Mouse (Mus musculus): ENCODE measurements around the gene Gm26566. TPM values are rescaled to one million over a fixed set of nuclear protein-coding genes. Genes with fewer than 3 reads are reported as not detected.

The Gm26566 gene
- polyA plus RNA-seq, 1 experiment from 2014 or later: 1.6 TPM

DNA sequence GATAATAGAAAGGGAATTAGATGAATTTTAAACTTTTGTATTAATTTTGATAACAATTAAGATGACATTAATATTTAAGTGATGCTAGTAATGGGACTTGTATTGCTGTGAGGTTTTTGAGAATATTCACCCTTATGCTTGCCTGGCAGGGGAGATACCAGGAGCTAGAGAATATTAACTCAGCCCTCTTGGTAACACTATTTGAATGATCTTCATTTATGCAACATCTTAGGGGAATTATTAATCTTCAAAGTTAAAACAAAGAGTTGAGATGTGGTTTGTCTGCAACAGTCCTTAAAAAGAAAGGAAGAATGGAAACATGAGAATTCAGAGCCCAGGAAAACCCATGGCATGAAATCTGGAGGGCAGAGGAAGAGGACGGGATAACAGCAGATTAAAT, 22.3 kb upstream of the Gm26566 start:
- no peaks in the 10 kb centered on the region for H3K36me3 ChIP-seq
- no peak overlapping the region for H3K4me2 ChIP-seq (replicated peaks)
- H3K9me3 ChIP-seq: no peaks in the 10 kb centered on the region
- ATAC-seq: no peak
- no peak overlapping the region for H3K4me3 ChIP-seq (replicated peaks)
- H3K27me3 ChIP-seq: peaks cover 3% of the 10 kb centered on the region; the same call in 1 of the 2 replicates
- WGBS: 95% methylated on average over 1 of the region's 1 CpGs
- no peak overlapping the region for H3K9ac ChIP-seq (replicated peaks)
- H3K4me1 ChIP-seq (replicated peaks): no peaks in the 10 kb centered on the region
- no peak overlapping the region for H3K27ac ChIP-seq

DNA sequence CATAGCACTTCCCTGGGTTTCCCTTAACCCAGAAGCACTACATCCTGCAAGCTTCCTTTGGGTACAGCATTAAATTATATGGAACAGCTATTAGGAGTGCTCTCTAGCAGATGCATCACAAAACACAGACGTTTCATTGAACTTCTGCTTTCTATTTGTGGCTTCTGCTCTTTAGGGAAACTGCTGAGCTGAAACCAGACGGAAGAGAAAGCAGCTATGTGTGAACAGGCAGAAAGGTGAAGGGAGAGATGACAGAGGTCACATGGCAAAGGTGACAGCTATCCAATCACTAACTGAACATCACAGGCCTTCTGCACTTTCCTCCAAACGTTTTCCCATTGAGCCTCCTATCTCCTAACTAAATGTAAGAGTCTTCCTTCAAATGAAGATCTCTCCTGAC, 15.7 kb upstream of the Gm26566 start:
- H3K27ac ChIP-seq: no peak overlapping the region
- 48% methylated on average over 3 of the region's 3 CpGs for WGBS
- H3K9me3 ChIP-seq: no peaks in the 10 kb centered on the region
- no peaks in the 10 kb centered on the region for H3K4me1 ChIP-seq (replicated peaks)
- H3K9ac ChIP-seq (replicated peaks): no peak overlapping the region
- H3K4me2 ChIP-seq (replicated peaks): no peak overlapping the region
- no peak for ATAC-seq
- peaks cover 12% of the 10 kb centered on the region for H3K36me3 ChIP-seq
- no peaks in the 10 kb centered on the region for H3K27me3 ChIP-seq
- H3K4me3 ChIP-seq (replicated peaks): no peak overlapping the region

DNA sequence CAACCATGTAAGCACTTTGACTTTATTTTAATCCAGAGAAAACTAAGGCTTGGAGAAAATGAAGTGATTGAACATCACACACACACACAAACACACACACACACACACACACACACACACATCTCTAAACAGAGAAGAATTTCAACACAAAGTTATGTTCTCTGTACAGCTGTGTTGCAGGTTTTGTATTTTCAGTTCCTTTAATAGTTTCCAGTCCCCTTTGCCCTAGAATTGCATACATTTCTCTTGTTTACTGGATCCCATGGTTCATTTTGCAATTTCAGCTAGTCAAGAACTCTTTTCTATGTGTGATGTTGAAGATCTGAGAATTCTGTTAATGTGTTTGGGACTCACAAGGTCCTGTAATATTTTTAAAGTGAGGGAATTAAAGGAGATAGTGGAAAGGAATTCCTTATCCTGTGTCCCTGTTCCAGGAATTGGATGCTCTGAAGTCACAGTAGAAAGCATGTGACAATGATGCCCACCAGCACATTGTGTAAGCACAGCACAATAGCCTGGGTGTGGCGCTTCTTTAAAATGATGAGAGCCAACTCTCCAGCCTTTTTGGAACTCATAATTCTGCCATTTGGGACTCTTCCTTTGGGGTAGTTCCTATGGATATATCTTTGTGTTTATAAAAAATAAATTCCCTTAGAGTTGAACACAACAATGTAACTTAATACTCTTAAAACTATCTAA, 14.3 kb upstream of the Gm26566 start:
- Histone ChIP-seq H3K4me3 (replicated peaks) (no peak overlapping the region), H3K27me3 (no peaks in the 10 kb centered on the region), H3K9me3 (no peaks in the 10 kb centered on the region), H3K4me2 (replicated peaks) (no peak overlapping the region), H3K27ac (no peak overlapping the region), H3K36me3 (peaks cover 12% of the 10 kb centered on the region), H3K9ac (replicated peaks) (no peak overlapping the region), H3K4me1 (replicated peaks) (no peaks in the 10 kb centered on the region)
- WGBS: 89% methylated on average over 1 of the region's 1 CpGs
- ATAC-seq: no peak

DNA sequence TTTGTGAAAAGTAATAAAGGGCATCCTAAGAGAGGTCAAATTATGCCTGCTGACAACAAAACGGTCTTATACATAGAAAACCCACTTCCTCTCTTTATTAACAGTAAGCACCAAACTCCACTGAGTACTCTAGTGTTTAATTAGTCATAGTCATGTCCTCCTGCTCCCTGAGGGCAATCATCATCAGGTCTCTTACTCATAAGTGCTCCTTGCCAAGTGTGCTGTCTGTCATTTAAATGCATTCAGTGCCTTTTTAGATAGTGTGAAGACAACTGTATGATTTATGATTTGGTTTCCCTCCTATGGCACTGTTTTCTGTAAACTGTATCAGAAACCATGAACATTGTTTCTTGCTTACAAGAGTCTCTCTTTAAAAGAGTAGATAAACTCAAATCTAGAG, 7.3 kb upstream of the Gm26566 start:
- 90% methylated on average over 1 of the region's 1 CpGs for WGBS
- no peak for ATAC-seq

DNA sequence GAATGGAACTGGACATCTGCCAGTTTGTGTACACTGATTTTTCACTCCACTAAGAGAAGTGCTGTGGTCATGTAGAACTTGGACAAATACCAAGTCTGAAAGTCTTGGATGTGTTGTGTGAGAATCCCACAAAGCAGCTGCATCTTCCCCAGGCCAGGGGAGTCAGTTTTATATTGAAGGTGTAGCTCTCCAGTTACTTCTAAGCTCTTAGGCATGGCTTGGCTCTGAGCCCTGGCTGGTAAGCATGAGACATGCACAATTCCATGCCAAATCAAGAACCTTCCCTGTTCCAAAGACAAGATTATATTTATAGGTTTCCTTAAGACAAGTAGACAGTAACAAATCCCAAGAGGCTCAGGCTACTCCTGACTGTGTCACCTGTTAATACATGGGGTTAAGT, 6.5 kb upstream of the Gm26566 start:
- Histone ChIP-seq H3K9me3 (no peaks in the 10 kb centered on the region), H3K9ac (replicated peaks) (no peak overlapping the region), H3K4me3 (replicated peaks) (no peak overlapping the region), H3K4me1 (replicated peaks) (peaks cover 22% of the 10 kb centered on the region), H3K36me3 (peaks cover 41% of the 10 kb centered on the region), H3K4me2 (replicated peaks) (no peak overlapping the region), H3K27me3 (no peaks in the 10 kb centered on the region), H3K27ac (no peak overlapping the region)
- ATAC-seq: no peak

More for the DNA sequence above, 7.3 kb upstream of the Gm26566 start:
- Histone ChIP-seq H3K27me3 (no peaks in the 10 kb centered on the region), H3K9ac (replicated peaks) (no peak overlapping the region), H3K9me3 (no peaks in the 10 kb centered on the region), H3K4me1 (replicated peaks) (peaks cover 16% of the 10 kb centered on the region), H3K27ac (no peak overlapping the region), H3K4me3 (replicated peaks) (no peak overlapping the region), H3K36me3 (peaks cover 44% of the 10 kb centered on the region), H3K4me2 (replicated peaks) (no peak overlapping the region)

DNA sequence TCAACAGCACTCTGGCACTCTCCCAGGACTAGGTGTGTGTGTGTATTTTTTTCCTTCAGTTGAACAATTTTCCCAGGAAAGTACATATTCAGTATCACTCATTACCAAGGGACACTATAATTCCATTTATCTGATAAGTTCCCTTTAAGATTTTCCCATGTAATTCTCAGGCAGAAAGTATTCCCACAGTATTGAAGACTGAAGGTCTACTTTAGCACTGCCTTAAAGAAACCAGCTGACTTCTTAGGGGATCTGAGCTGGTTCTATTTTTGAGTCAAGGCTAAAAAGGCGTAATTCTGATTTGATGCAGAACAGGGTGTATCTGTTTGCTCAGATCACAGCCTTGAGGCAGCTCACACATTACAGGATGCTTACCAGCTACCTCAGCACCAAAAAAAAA, 2.9 kb upstream of the Gm26566 start:
- H3K9ac ChIP-seq (replicated peaks): peak overlapping the region; percentile 46; the same call in 1 of the 2 replicates
- H3K27me3 ChIP-seq: no peaks in the 10 kb centered on the region
- peaks cover 40% of the 10 kb centered on the region for H3K36me3 ChIP-seq
- no peak for ATAC-seq
- no peaks in the 10 kb centered on the region for H3K9me3 ChIP-seq
- H3K4me2 ChIP-seq (replicated peaks): peak overlapping the region; percentile 60
- no peak overlapping the region for H3K27ac ChIP-seq
- peaks cover 37% of the 10 kb centered on the region for H3K4me1 ChIP-seq (replicated peaks)
- WGBS: 62% methylated on average over 1 of the region's 1 CpGs
- H3K4me3 ChIP-seq (replicated peaks): peak overlapping the region; percentile 33

DNA sequence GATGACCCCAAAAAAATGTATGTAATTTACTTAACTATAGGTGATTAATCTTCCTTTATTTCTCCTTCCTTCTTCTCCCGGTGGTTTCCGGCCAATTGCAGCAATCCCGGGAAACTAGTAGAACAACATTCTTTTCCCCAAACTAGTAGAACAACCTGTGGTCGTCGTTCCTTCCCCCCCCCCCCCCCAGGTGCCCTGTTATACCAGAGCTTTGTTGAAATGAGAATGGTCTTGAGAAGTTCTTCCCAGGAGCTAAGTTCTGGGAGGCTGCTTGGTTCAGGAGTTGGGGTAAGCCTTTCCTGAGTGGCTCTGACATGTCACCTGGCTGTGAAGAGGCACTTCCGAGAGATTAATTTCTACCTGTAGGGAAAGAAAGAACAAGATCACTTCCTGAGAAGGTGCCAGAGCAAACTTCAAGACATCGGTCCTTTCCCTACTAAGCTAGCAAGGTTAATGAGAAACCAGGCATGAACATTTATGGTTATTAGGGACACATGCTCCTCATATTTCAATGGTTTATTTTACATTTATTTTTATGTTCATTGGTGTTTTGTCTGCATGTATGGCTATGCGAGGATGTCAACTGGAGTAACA, 2.0 kb downstream of the Gm26566 start:
- no peak for ATAC-seq
- Histone ChIP-seq H3K27me3 (no peaks in the 10 kb centered on the region), H3K4me3 (replicated peaks) (no peak overlapping the region), H3K36me3 (peaks cover 8% of the 10 kb centered on the region), H3K27ac (no peak overlapping the region), H3K4me2 (replicated peaks) (no peak overlapping the region), H3K9me3 (no peaks in the 10 kb centered on the region), H3K4me1 (replicated peaks) (peaks cover 26% of the 10 kb centered on the region), H3K9ac (replicated peaks) (no peak overlapping the region)
- WGBS: 71% methylated on average over 8 of the region's 8 CpGs

DNA sequence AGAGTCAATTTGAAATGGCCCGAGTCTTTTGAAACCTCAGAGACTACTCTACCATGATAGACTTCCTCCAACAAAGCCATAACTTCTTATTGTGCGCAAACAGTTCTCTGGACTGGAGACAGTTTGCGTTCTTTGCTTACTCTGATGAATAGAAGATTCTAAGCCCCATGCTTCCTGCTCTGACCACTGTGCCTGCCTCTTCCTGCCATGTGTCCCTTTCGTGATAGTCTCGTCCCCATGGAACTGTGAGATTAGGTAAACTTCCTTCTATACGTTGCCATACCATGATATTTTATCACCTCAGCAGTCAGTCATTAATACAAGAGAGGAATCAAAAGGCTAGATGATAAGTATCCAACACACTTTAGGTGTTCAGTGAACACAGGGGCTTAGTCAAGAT, 5.1 kb downstream of the Gm26566 start:
- Histone ChIP-seq H3K4me2 (replicated peaks) (no peak overlapping the region), H3K36me3 (no peaks in the 10 kb centered on the region), H3K4me3 (replicated peaks) (no peak overlapping the region), H3K9ac (replicated peaks) (no peak overlapping the region), H3K27ac (no peak overlapping the region), H3K4me1 (replicated peaks) (no peaks in the 10 kb centered on the region), H3K9me3 (no peaks in the 10 kb centered on the region), H3K27me3 (no peaks in the 10 kb centered on the region)
- ATAC-seq: no peak
- WGBS: 86% methylated on average over 6 of the region's 6 CpGs

DNA sequence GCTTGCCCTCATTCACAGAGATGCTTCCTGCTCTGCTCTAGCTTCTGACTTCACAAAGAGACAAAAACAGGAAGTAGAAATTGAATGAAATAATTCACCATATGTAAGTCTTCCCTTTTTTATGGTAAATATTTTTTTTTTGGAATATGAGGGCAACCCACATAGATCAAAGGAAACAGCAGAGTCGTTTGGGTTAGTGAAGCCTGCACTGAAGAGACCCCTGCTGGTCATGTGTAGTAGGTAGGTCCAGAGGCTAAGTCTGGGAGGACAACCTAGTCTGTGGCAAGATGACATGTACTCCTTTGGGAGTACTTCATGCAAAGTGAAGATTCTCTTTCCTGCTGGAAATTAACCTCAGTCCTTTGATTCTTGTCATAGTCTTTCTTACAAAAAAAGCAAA, 5.7 kb downstream of the Gm26566 start:
- Histone ChIP-seq H3K4me2 (replicated peaks) (no peak overlapping the region), H3K9ac (replicated peaks) (no peak overlapping the region), H3K36me3 (no peaks in the 10 kb centered on the region), H3K27ac (no peak overlapping the region), H3K27me3 (no peaks in the 10 kb centered on the region), H3K4me1 (replicated peaks) (no peaks in the 10 kb centered on the region), H3K9me3 (no peaks in the 10 kb centered on the region), H3K4me3 (replicated peaks) (no peak overlapping the region)
- no peak for ATAC-seq
- WGBS: 3% methylated on average over 1 of the region's 1 CpGs

DNA sequence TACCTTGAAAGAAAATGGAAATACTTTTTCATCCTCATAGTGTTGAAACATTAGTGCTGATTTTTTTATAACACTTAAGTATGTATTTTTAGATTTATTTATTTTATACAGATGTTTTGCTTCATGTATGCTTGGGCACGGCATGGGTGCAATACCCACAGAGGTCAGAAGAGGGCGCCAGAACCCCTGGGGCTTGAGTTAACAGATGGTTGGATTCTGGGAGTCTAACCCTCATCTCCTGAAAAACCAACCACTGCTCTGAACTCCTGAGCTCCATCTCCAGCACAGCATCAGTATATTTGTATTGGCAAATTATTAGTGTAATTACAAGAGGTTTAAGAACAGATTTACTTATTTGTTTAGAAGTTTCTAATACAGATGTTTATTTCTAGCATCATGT, 16.9 kb downstream of the Gm26566 start:
- no peak for ATAC-seq
- Histone ChIP-seq H3K36me3 (no peaks in the 10 kb centered on the region), H3K4me1 (replicated peaks) (no peaks in the 10 kb centered on the region), H3K4me2 (replicated peaks) (no peak overlapping the region), H3K27me3 (no peaks in the 10 kb centered on the region), H3K9ac (replicated peaks) (no peak overlapping the region), H3K27ac (no peak overlapping the region), H3K9me3 (no peaks in the 10 kb centered on the region), H3K4me3 (replicated peaks) (no peak overlapping the region)
- 6% methylated on average over 2 of the region's 2 CpGs for WGBS

DNA sequence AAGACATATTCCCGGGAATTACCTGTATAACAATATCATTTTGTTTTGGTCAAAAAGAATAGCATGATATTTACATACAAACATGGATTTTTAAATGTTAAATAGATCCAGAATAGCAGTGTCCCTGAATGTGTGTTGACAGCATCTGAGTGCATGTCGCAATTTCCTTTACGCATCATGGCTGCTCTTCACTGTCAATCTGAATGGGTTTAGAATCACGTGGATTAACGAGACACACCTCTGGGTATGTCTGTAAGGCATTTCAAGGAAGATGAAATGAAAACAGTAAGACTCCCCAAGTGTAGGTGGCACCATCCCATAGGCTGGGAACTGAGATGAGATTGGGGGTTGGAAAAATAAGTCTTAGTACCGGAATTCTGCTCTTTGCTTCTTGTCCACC, 17.4 kb downstream of the Gm26566 start:
- no peak overlapping the region for H3K4me2 ChIP-seq (replicated peaks)
- 91% methylated on average over 6 of the region's 6 CpGs for WGBS
- no peak for ATAC-seq

DNA sequence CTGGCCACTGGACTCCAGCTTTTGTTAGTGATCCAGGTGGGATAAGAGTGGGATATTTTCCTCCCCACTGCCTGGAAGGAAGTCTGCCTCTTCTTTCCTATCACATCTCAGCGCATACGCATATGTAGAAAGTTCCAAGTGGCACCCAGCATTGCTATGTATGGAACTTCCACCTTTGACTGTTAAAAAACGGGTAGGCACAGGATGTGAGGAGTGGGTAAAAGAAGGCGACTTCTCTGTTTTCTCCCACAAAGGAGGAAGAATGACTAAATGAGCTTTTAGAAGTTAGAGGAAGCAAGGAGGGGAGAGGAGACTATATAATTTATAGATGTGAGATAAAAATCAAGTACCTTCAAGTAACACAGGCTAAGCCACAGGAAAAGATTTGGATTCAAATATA, 19.8 kb downstream of the Gm26566 start:
- no peaks in the 10 kb centered on the region for H3K9me3 ChIP-seq
- no peak overlapping the region for H3K9ac ChIP-seq (replicated peaks)
- no peak overlapping the region for H3K4me3 ChIP-seq (replicated peaks)
- no peak overlapping the region for H3K27ac ChIP-seq
- H3K4me1 ChIP-seq (replicated peaks): no peaks in the 10 kb centered on the region; the same call in 1 of the 2 replicates
- H3K4me2 ChIP-seq (replicated peaks): no peak overlapping the region
- H3K36me3 ChIP-seq: no peaks in the 10 kb centered on the region
- ATAC-seq: no peak
- WGBS: 93% methylated on average over 4 of the region's 4 CpGs
- H3K27me3 ChIP-seq: no peaks in the 10 kb centered on the region

More for the DNA sequence above, 17.4 kb downstream of the Gm26566 start:
- H3K4me1 ChIP-seq (replicated peaks): no peaks in the 10 kb centered on the region
- no peaks in the 10 kb centered on the region for H3K9me3 ChIP-seq
- H3K9ac ChIP-seq (replicated peaks): no peak overlapping the region
- H3K36me3 ChIP-seq: no peaks in the 10 kb centered on the region
- H3K27ac ChIP-seq: no peak overlapping the region
- H3K4me3 ChIP-seq (replicated peaks): no peak overlapping the region
- no peaks in the 10 kb centered on the region for H3K27me3 ChIP-seq
